Mouse (Mus musculus): ENCODE results near the gene Add2. TPM values are rescaled to one million over a fixed set of nuclear protein-coding genes. Genes with fewer than 3 reads are reported as not detected.

Gene Add2
- polyA plus RNA-seq, 1 experiment from 2014 or later = 89.4 TPM

GRCm38 (mm10) chr6:86164028-86164427, 135.5 kb downstream of the Add2 start:
- Histone ChIP-seq H3K27ac (replicated peaks) (no peak overlapping the region), H3K36me3 (replicated peaks) (no peaks in the 10 kb centered on the region), H3K9me3 (replicated peaks) (no peaks in the 10 kb centered on the region), H3K27me3 (0 out of 2 replicates have a peak, but pooled peaks cover 4% of the 10 kb centered on the region), H3K9ac (no peak overlapping the region), H3K4me2 (no peak overlapping the region), H3K4me3 (replicated peaks) (no peak overlapping the region), H3K4me1 (replicated peaks) (no peaks in the 10 kb centered on the region)
- ATAC-seq (ENCODE audit: insufficient read depth) = no peak
- 54% methylated on average over 3 of the region's 3 CpGs for WGBS (ENCODE audit: insufficient replicate concordance)

- no peak overlapping the region for H3K4me3 ChIP-seq (replicated peaks)
Observed at GRCm38 (mm10) chr6:86166426-86166825, 137.9 kb downstream of the Add2 start.

GRCm38 (mm10) chr6:86167851-86168250, 139.4 kb downstream of the Add2 start:
- ATAC-seq (ENCODE audit: insufficient read depth) = no peak
- H3K27me3 ChIP-seq = peaks cover 8% of the 10 kb centered on the region; the same call in 1 of the 2 replicates
- no peaks in the 10 kb centered on the region for H3K4me1 ChIP-seq (replicated peaks)
- WGBS (ENCODE audit: insufficient replicate concordance) = 55% methylated on average over 5 of the region's 5 CpGs
- no peaks in the 10 kb centered on the region for H3K9me3 ChIP-seq (replicated peaks)
- H3K27ac ChIP-seq (replicated peaks) = no peak overlapping the region
- no peaks in the 10 kb centered on the region for H3K36me3 ChIP-seq (replicated peaks)
- H3K9ac ChIP-seq = no peak overlapping the region
- no peak overlapping the region for H3K4me2 ChIP-seq
- no peak overlapping the region for H3K4me3 ChIP-seq (replicated peaks)

More at GRCm38 (mm10) chr6:86166426-86166825, 137.9 kb downstream of the Add2 start:
- no peak overlapping the region for H3K27ac ChIP-seq (replicated peaks)
- H3K4me2 ChIP-seq = no peak overlapping the region
- no peaks in the 10 kb centered on the region for H3K4me1 ChIP-seq (replicated peaks)
- H3K27me3 ChIP-seq = peaks cover 4% of the 10 kb centered on the region; the same call in 1 of the 2 replicates
- 55% methylated on average over 9 of the region's 9 CpGs for WGBS (ENCODE audit: insufficient replicate concordance)
- no peaks in the 10 kb centered on the region for H3K36me3 ChIP-seq (replicated peaks)
- H3K9me3 ChIP-seq (replicated peaks) = no peaks in the 10 kb centered on the region
- H3K9ac ChIP-seq = no peak overlapping the region
- no peak for ATAC-seq (ENCODE audit: insufficient read depth)

GRCm38 (mm10) chr6:86169166-86169565, 140.7 kb downstream of the Add2 start:
- no peak overlapping the region for H3K9ac ChIP-seq
- no peak for ATAC-seq (ENCODE audit: insufficient read depth)
- no peak overlapping the region for H3K4me3 ChIP-seq (replicated peaks)
- H3K27ac ChIP-seq (replicated peaks) = no peak overlapping the region
- peaks cover 6% of the 10 kb centered on the region; the same call in 1 of the 2 replicates for H3K27me3 ChIP-seq
- no peaks in the 10 kb centered on the region for H3K36me3 ChIP-seq (replicated peaks)
- WGBS (ENCODE audit: insufficient replicate concordance) = 33% methylated on average over 4 of the region's 4 CpGs
- H3K4me1 ChIP-seq (replicated peaks) = no peaks in the 10 kb centered on the region
- no peak overlapping the region for H3K4me2 ChIP-seq
- H3K9me3 ChIP-seq (replicated peaks) = no peaks in the 10 kb centered on the region

Other genes starting within 250 kb of the Add2 start
- gene Nat8f6, start 207.7 kb upstream of the Add2 start, polyA plus RNA-seq (2015; fragmentation: Nextera tagmentation; extraction: Ambion mirVana) = not detected in 2 replicates
- gene Nat8f5, start 207.7 kb upstream of the Add2 start, polyA plus RNA-seq (2015; fragmentation: Nextera tagmentation; extraction: Ambion mirVana) = not detected in 2 replicates
- 0.08 TPM in 1 of 2 replicates, not detected in the other for gene Nat8, start 196.6 kb upstream of the Add2 start, polyA plus RNA-seq (2015; fragmentation: Nextera tagmentation; extraction: Ambion mirVana)
- gene Nat8f2, start 159.5 kb upstream of the Add2 start, polyA plus RNA-seq (2015; fragmentation: Nextera tagmentation; extraction: Ambion mirVana) = not detected in 2 replicates
- gene Nat8f4, start 123.8 kb upstream of the Add2 start, polyA plus RNA-seq (2015; fragmentation: Nextera tagmentation; extraction: Ambion mirVana) = 1.3 and 1.7 TPM in 2 replicates
- 14.1 and 17.4 TPM in 2 replicates for gene Tprkb, start 116.8 kb upstream of the Add2 start, polyA plus RNA-seq (2015; fragmentation: Nextera tagmentation; extraction: Ambion mirVana)
- gene Nat8f1, start 113.0 kb upstream of the Add2 start, polyA plus RNA-seq (2015; fragmentation: Nextera tagmentation; extraction: Ambion mirVana) = 11.8 and 15.2 TPM in 2 replicates
- 20.0 and 22.8 TPM in 2 replicates for gene Dusp11, start 67.0 kb upstream of the Add2 start, polyA plus RNA-seq (2015; fragmentation: Nextera tagmentation; extraction: Ambion mirVana)
- not detected in 2 replicates for gene Figla, start 12.5 kb upstream of the Add2 start, polyA plus RNA-seq (2015; fragmentation: Nextera tagmentation; extraction: Ambion mirVana)
- gene Tgfa, start 166.5 kb downstream of the Add2 start, polyA plus RNA-seq (2015; fragmentation: Nextera tagmentation; extraction: Ambion mirVana) = 2.0 and 2.5 TPM in 2 replicates

Measured in liver, embryonic 15.5 days (tissue).